Mouse (Mus musculus): ENCODE measurements around the gene Cped1. TPM values are rescaled to one million over a fixed set of nuclear protein-coding genes. Genes with fewer than 3 reads are reported as not detected.

The Cped1 gene
- total and polyA plus RNA-seq, 3 experiments, result 0.22 TPM; not detected in 2

DNA sequence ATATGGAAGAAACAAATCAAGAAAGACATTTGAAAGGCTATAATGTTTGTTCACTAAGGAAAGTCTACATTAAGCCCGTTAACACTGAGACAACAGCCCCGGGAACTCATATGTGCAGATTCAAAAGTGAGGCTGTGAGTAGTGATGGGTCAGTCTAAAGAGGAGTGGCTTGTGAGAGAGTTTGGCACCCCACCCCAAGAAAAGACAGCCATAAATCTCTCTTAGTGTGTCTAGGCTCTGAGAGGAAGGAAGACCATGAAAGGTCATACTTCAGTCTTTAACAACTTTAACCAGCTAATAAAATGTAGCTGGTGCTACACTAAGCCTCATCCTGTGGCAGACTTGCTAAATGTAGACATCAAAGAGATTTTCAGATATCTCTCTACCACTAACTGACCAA lies 61.4 kb downstream of the Cped1 start:
- TF ChIP-seq POLR2AphosphoS5 (IDR thresholded peaks at IDR 0.05; ENCODE audit: insufficient replicate concordance, low read depth, low read length), result no peak
- no peak for TF ChIP-seq TAL1 (conservative IDR thresholded peaks at IDR 0.05; ENCODE audit: low read depth, low read length)
- no peak for TF ChIP-seq GATA1 (IDR thresholded peaks at IDR 0.05; ENCODE audit: borderline replicate concordance, low read length)
- TF ChIP-seq CTCF (IDR thresholded peaks at IDR 0.05; ENCODE audit: low read depth, low read length), result no peak
- no peak for TF ChIP-seq GATA2 (IDR thresholded peaks at IDR 0.05; ENCODE audit: borderline replicate concordance, low read depth, low read length)
- H3K4me3 ChIP-seq (ENCODE audit: low read depth, low read length), result no peak overlapping the region
- H3K9me3 ChIP-seq (replicated peaks), result no peaks in the 10 kb centered on the region
- no peaks in the 10 kb centered on the region for H3K36me3 ChIP-seq (replicated peaks)
- ATAC-seq (ENCODE audit: extremely low read depth, insufficient number of reproducible peaks, low FRiP score, poor library complexity, severe bottlenecking) (no peak), DNase-seq (ENCODE audit: low spot score) (no peak)
- H3K4me1 ChIP-seq (ENCODE audit: insufficient read depth, low read depth, low read length), result no peaks in the 10 kb centered on the region
- H3K27me3 ChIP-seq (ENCODE audit: insufficient read depth, low read length), result no peaks in the 10 kb centered on the region

DNA sequence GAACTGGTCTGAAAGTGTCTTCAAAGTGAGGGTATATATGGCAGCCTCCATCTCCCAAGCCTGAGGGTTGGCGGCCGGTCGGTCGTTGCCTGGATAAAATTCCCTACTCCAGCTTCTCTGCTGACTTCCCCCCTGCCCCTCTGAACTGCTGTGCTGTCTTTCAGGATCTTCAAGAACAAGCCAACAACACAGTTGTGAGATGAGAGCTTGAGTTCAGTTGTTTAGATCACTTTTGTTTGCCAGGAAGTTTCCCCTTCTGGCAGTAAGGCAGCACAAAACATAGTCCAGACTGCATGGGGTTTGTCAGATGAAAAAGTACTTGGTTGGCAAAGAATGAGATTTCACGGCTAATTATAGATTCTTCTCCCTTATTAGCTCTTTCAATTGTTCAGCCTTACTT lies 63.4 kb downstream of the Cped1 start:
- no peak for TF ChIP-seq GATA1 (IDR thresholded peaks at IDR 0.05; ENCODE audit: borderline replicate concordance, low read length)
- TF ChIP-seq CTCF (IDR thresholded peaks at IDR 0.05; ENCODE audit: low read depth, low read length), result no peak
- TF ChIP-seq POLR2AphosphoS5 (IDR thresholded peaks at IDR 0.05; ENCODE audit: insufficient replicate concordance, low read depth, low read length), result no peak
- no peak for TF ChIP-seq TAL1 (conservative IDR thresholded peaks at IDR 0.05; ENCODE audit: low read depth, low read length)
- no peak for TF ChIP-seq GATA2 (IDR thresholded peaks at IDR 0.05; ENCODE audit: borderline replicate concordance, low read depth, low read length)
- ATAC-seq (ENCODE audit: extremely low read depth, insufficient number of reproducible peaks, low FRiP score, poor library complexity, severe bottlenecking), result no peak
- DNase-seq (ENCODE audit: low spot score), result no peak

GRCm38 (mm10) chr6:22051526-22051925 lies 65.8 kb downstream of the Cped1 start:
- H3K27me3 ChIP-seq (ENCODE audit: insufficient read depth, low read length), result no peaks in the 10 kb centered on the region
- DNase-seq (ENCODE audit: low spot score) (no peak), ATAC-seq (ENCODE audit: extremely low read depth, insufficient number of reproducible peaks, low FRiP score, poor library complexity, severe bottlenecking) (no peak)
- no peak overlapping the region for H3K4me3 ChIP-seq (ENCODE audit: low read depth, low read length)
- H3K36me3 ChIP-seq (replicated peaks), result no peaks in the 10 kb centered on the region
- TF ChIP-seq TAL1 (conservative IDR thresholded peaks at IDR 0.05; ENCODE audit: low read depth, low read length) (no peak), GATA1 (IDR thresholded peaks at IDR 0.05; ENCODE audit: borderline replicate concordance, low read length) (no peak), GATA2 (IDR thresholded peaks at IDR 0.05; ENCODE audit: borderline replicate concordance, low read depth, low read length) (no peak), POLR2AphosphoS5 (IDR thresholded peaks at IDR 0.05; ENCODE audit: insufficient replicate concordance, low read depth, low read length) (no peak), CTCF (IDR thresholded peaks at IDR 0.05; ENCODE audit: low read depth, low read length) (no peak)
- no peaks in the 10 kb centered on the region for H3K4me1 ChIP-seq (ENCODE audit: insufficient read depth, low read depth, low read length)
- no peaks in the 10 kb centered on the region for H3K9me3 ChIP-seq (replicated peaks)

More for the DNA sequence above, 63.4 kb downstream of the Cped1 start:
- Histone ChIP-seq H3K4me1 (ENCODE audit: insufficient read depth, low read depth, low read length) (no peaks in the 10 kb centered on the region), H3K9me3 (replicated peaks) (no peaks in the 10 kb centered on the region), H3K4me3 (ENCODE audit: low read depth, low read length) (no peak overlapping the region), H3K27me3 (ENCODE audit: insufficient read depth, low read length) (no peaks in the 10 kb centered on the region), H3K36me3 (replicated peaks) (no peaks in the 10 kb centered on the region)

GRCm38 (mm10) chr6:22053014-22053413 lies 67.3 kb downstream of the Cped1 start:
- no peaks in the 10 kb centered on the region for H3K4me1 ChIP-seq (ENCODE audit: insufficient read depth, low read depth, low read length)
- DNase-seq (ENCODE audit: low spot score) (no peak), ATAC-seq (ENCODE audit: extremely low read depth, insufficient number of reproducible peaks, low FRiP score, poor library complexity, severe bottlenecking) (no peak)
- TF ChIP-seq CTCF (IDR thresholded peaks at IDR 0.05; ENCODE audit: low read depth, low read length), result no peak
- no peak for TF ChIP-seq GATA2 (IDR thresholded peaks at IDR 0.05; ENCODE audit: borderline replicate concordance, low read depth, low read length)
- TF ChIP-seq GATA1 (IDR thresholded peaks at IDR 0.05; ENCODE audit: borderline replicate concordance, low read length), result no peak
- TF ChIP-seq POLR2AphosphoS5 (IDR thresholded peaks at IDR 0.05; ENCODE audit: insufficient replicate concordance, low read depth, low read length), result no peak
- TF ChIP-seq TAL1 (conservative IDR thresholded peaks at IDR 0.05; ENCODE audit: low read depth, low read length), result no peak
- no peaks in the 10 kb centered on the region for H3K9me3 ChIP-seq (replicated peaks)
- no peak overlapping the region for H3K4me3 ChIP-seq (ENCODE audit: low read depth, low read length)
- no peaks in the 10 kb centered on the region for H3K27me3 ChIP-seq (ENCODE audit: insufficient read depth, low read length)
- no peaks in the 10 kb centered on the region for H3K36me3 ChIP-seq (replicated peaks)

- peaks cover 6% of the 10 kb centered on the region; the same call in 1 of the 2 replicates for H3K27me3 ChIP-seq (ENCODE audit: insufficient read depth, low read length)
These were observed 78.6 kb downstream of the Cped1 start for GRCm38 (mm10) chr6:22064341-22064740.

GRCm38 (mm10) chr6:22070603-22071322 lies 85.0 kb downstream of the Cped1 start:
- DNase-seq (ENCODE audit: low spot score), result no peak
- ATAC-seq (ENCODE audit: extremely low read depth, insufficient number of reproducible peaks, low FRiP score, poor library complexity, severe bottlenecking), result no peak
- H3K36me3 ChIP-seq (replicated peaks), result no peaks in the 10 kb centered on the region
- no peaks in the 10 kb centered on the region for H3K4me1 ChIP-seq (ENCODE audit: insufficient read depth, low read depth, low read length)
- no peak for TF ChIP-seq TAL1 (conservative IDR thresholded peaks at IDR 0.05; ENCODE audit: low read depth, low read length)
- TF ChIP-seq GATA2 (IDR thresholded peaks at IDR 0.05; ENCODE audit: borderline replicate concordance, low read depth, low read length), result no peak
- no peak for TF ChIP-seq GATA1 (IDR thresholded peaks at IDR 0.05; ENCODE audit: borderline replicate concordance, low read length)
- no peak for TF ChIP-seq POLR2AphosphoS5 (IDR thresholded peaks at IDR 0.05; ENCODE audit: insufficient replicate concordance, low read depth, low read length)
- no peak for TF ChIP-seq CTCF (IDR thresholded peaks at IDR 0.05; ENCODE audit: low read depth, low read length)
- no peaks in the 10 kb centered on the region for H3K9me3 ChIP-seq (replicated peaks)
- no peak overlapping the region for H3K4me3 ChIP-seq (ENCODE audit: low read depth, low read length)
- peaks cover 5% of the 10 kb centered on the region for H3K27me3 ChIP-seq (ENCODE audit: insufficient read depth, low read length)

More at GRCm38 (mm10) chr6:22064341-22064740, 78.6 kb downstream of the Cped1 start:
- H3K36me3 ChIP-seq (replicated peaks), result no peaks in the 10 kb centered on the region
- no peak for ATAC-seq (ENCODE audit: extremely low read depth, insufficient number of reproducible peaks, low FRiP score, poor library complexity, severe bottlenecking)
- no peak overlapping the region for H3K4me3 ChIP-seq (ENCODE audit: low read depth, low read length)
- no peaks in the 10 kb centered on the region for H3K4me1 ChIP-seq (ENCODE audit: insufficient read depth, low read depth, low read length)
- DNase-seq (ENCODE audit: low spot score), result no peak
- no peak for TF ChIP-seq GATA2 (IDR thresholded peaks at IDR 0.05; ENCODE audit: borderline replicate concordance, low read depth, low read length)
- TF ChIP-seq GATA1 (IDR thresholded peaks at IDR 0.05; ENCODE audit: borderline replicate concordance, low read length), result no peak
- TF ChIP-seq CTCF (IDR thresholded peaks at IDR 0.05; ENCODE audit: low read depth, low read length), result no peak
- TF ChIP-seq TAL1 (conservative IDR thresholded peaks at IDR 0.05; ENCODE audit: low read depth, low read length), result no peak
- TF ChIP-seq POLR2AphosphoS5 (IDR thresholded peaks at IDR 0.05; ENCODE audit: insufficient replicate concordance, low read depth, low read length), result no peak
- H3K9me3 ChIP-seq (replicated peaks), result no peaks in the 10 kb centered on the region
